Mouse (Mus musculus) cortical plate, adult 2 months (tissue): ENCODE measurements around the gene Cog8. TPM values are rescaled to one million over a fixed set of nuclear protein-coding genes. Genes with fewer than 3 reads are reported as not detected.
A peak's percentile ranks its signal among the peaks of the same experiment; 100 is the strongest.
"Not testable (repeated sequence)": the region's sequence is repeated elsewhere in the genome, so short reads cannot be mapped to it uniquely, and the experiment has no call there.

ENCODE experiments used
- H3K27ac ChIP-seq: fragments of 200-500 bp; 2 replicates; pipeline ENCODE4 v1.5.1; 2012; ENCODE audit warnings: low read length, control low read depth, inconsistent platforms; ENCODE audit not compliant: insufficient read depth
- H3K4me1 ChIP-seq: fragments of 200-500 bp; 2 replicates; pipeline ENCODE4 v1.6.1; 2011; ENCODE audit warnings: low read length; ENCODE audit not compliant: control insufficient read depth, insufficient read depth
- H3K4me3 ChIP-seq: fragments of 200-500 bp; 2 replicates; pipeline ENCODE4 v1.5.1; 2011; ENCODE audit warnings: mild to moderate bottlenecking, low read length, control low read depth; ENCODE audit not compliant: insufficient read depth
- CTCF ChIP-seq: fragments of 200-500 bp; IDR thresholded peaks from 2 replicates; pipeline ENCODE4 v1.5.1; 2011; ENCODE audit warnings: mild to moderate bottlenecking, control low read depth, low read length; ENCODE audit not compliant: insufficient read depth; ENCODE audit errors: extremely low read depth
- POLR2A ChIP-seq: fragments of 200-500 bp; IDR thresholded peaks from 2 replicates; pipeline ENCODE4 v1.6.1; 2011; ENCODE audit warnings: mild to moderate bottlenecking, low read length, control low read depth; ENCODE audit not compliant: insufficient read depth; ENCODE audit errors: extremely low read depth
- polyA plus RNA-seq: library from polyadenylated mRNA; depleted of rRNA; stranded (reverse); fragments of >200 nt; gene quantifications from 2 replicates; pipeline ENCODE4 v1.2.3, GENCODE M21; 2012

The Cog8 gene
- polyA plus RNA-seq, 1 experiment, result 33.0 TPM

DNA sequence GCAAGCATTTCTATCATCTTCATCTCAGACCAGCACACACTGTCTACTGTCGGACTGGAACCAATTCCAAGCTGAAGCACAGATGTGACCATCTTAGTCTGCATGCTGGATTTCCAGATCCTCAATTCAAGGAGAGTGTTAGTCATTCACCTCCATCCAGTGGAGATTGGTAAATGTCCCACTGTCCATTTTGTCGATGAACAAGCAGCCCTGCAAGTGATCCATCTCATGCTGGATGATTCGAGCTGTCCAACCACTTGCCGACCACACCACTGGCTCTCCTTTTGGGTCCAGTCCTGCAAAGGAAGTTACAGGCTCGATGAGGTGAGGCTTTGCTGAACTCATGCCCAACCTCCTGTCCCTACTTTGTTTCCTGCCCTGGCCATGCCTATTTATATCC, 9.5 kb downstream of the Cog8 start:
- no peak overlapping the region; the same call in 1 of the 2 replicates for H3K4me3 ChIP-seq
- no peak overlapping the region for H3K27ac ChIP-seq
- H3K4me1 ChIP-seq, result 0 out of 2 replicates have a peak, but pooled peaks cover 3% of the 10 kb centered on the region
- TF ChIP-seq CTCF (no peak), POLR2A (no peak)

DNA sequence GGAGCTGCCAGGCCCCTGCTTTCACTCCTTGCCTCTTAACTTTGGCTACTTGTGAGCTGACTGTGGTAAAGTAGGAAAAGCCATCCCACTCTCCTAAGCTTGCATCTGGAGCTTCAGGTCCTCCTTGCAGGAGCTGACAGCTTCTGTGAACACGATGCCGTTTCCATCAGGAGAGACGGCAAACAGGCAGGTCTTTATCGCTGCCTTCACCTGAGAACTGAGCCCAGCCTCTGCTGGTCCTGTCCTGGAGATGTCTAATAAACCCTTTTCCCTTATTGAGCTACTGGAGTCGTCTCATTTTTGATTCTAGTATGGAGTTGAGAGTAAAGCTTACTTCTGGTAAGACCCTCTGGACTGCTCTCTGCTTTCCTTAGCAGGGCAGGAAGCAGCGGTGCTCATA, 11.0 kb downstream of the Cog8 start:
- Histone ChIP-seq H3K4me3 (no peak overlapping the region), H3K4me1 (0 out of 2 replicates have a peak, but pooled peaks cover 3% of the 10 kb centered on the region), H3K27ac (no peak overlapping the region)
- no peak for TF ChIP-seq CTCF
- TF ChIP-seq POLR2A, result no peak

- no peaks in the 10 kb centered on the region for H3K4me1 ChIP-seq
- TF ChIP-seq POLR2A (no peak), CTCF (no peak)
- no peak overlapping the region for H3K4me3 ChIP-seq
- H3K27ac ChIP-seq, result no peak overlapping the region
Observed at GRCm38 (mm10) chr8:107040632-107041031, 15.9 kb downstream of the Cog8 start.

GRCm38 (mm10) chr8:107036626-107037025, 19.9 kb downstream of the Cog8 start:
- H3K27ac ChIP-seq, result no peak overlapping the region
- TF ChIP-seq POLR2A, result no peak
- TF ChIP-seq CTCF, result no peak
- H3K4me3 ChIP-seq, result no peak overlapping the region
- H3K4me1 ChIP-seq, result peaks cover 5% of the 10 kb centered on the region

DNA sequence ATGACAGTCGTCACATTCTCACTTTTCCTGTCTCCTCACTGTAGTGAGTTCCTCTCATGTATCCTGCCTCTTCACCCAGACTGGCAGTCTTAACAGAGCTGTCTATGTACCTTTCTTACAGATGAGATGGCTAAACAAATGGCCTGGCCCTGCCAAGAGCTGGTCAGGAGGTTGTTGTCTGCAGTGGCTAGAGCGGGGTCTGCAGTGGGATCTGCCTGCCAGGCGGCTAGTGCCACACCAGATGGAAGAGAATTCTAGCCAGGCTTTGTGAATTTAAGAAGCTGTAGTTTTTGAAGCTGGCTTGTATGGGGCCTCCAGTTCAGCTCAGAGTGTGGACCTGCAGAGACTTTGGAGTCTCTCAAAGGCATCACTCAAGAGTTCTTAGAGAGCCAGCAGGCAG, 20.8 kb downstream of the Cog8 start:
- Histone ChIP-seq H3K27ac (no peak overlapping the region), H3K4me1 (peaks cover 5% of the 10 kb centered on the region), H3K4me3 (no peak overlapping the region)
- TF ChIP-seq POLR2A, result no peak
- TF ChIP-seq CTCF, result no peak

- H3K27ac ChIP-seq, H3K4me3 ChIP-seq, H3K4me1 ChIP-seq: not testable (repeated sequence)
Observed at GRCm38 (mm10) chr8:107033609-107034008, 22.9 kb downstream of the Cog8 start.

DNA sequence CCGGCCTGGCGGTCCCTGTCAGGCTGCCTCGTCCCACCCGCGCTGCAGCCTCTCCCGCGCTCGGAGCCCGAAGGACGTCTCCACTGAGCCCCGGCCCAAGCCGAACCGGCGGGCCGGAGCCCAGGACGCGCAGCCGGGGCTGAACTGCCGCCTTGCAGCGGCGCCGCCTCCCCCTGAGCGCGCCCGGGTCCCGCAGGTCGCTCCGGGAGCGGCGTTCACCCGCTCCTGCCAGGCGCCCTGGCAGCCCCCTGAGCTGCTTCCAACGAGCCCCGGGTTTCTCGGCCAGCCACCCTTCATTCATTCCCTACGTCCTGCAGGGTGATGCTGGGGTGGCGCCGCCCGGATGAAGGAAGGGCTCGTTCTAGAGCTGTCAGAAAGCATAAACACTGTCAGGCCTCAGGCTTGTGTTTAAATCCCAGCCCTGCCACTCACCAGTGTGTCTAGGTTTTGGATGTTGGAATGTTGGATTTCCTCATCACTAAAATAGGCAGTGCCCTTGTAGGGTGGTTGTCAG, 24.9 kb downstream of the Cog8 start:
- peak overlapping the region; percentile 91 for H3K4me3 ChIP-seq
- no peak for TF ChIP-seq POLR2A
- TF ChIP-seq CTCF, result no peak

DNA sequence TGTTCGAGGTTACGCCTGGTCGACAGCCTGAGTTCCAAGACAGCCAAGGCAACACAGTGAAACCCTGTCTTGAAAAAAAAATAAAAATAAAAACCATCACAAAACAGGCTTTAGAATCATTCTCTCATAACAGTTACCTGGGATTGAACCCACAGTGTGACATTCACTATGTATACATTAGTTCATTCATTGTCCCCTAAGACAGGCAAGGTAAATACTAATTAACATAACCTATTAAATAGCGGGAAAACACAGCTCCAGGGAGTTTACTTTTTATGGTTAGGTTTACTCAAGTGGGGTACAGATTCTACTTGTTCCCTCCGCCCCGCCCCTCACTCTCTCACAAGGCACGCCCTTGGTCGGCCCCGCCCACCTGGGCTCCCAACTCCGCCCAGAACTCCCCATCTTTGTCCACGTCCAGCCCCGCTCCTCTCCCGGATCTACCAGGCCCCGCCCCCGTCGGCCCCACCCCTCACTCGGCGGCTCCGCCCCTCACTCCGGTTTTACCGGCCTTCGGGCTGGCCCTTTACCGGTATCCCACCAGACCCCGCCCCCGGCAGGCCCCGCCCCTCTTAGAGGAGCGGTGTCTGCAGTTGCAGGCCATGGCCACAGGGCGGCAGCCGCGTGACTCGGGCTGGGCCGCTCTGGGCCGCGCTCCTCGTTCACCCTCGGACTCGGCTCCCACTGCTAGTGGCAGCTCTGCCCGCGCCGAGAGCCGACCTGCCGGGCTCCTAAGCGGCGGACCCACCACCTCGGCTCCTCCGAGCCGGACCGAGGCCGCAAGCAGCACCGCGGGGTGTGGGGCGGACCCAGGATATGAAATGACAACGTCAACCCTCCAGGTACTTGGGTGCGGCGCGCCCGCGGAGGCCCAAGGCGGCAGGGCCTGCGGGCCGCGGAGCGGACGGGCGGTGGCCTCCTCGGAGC, 25.6 kb downstream of the Cog8 start, which contains the start of gene Vps4a:
Vps4a (plus strand) TSS at position 573 of the 927 bp plus-strand sequence.
- TF ChIP-seq POLR2A (peak; percentile 65; the same call in 1 of the 2 replicates), CTCF (peak; percentile 53)
- Histone ChIP-seq H3K4me1 (peaks cover 5% of the 10 kb centered on the region), H3K4me3 (peak within 1 kb of the TSS; percentile 91), H3K27ac (peak within 1 kb of the TSS; percentile 85)

More for the DNA sequence above, 24.9 kb downstream of the Cog8 start:
- Histone ChIP-seq H3K27ac (peak overlapping the region; percentile 85), H3K4me1 (peaks cover 5% of the 10 kb centered on the region)

- Histone ChIP-seq H3K27ac (no peak overlapping the region), H3K4me1 (peaks cover 5% of the 10 kb centered on the region), H3K4me3 (no peak overlapping the region)
- TF ChIP-seq POLR2A, result no peak
- no peak for TF ChIP-seq CTCF
Observed at GRCm38 (mm10) chr8:107030058-107030457, 26.4 kb downstream of the Cog8 start.

GRCm38 (mm10) chr8:107029310-107029709, 27.2 kb downstream of the Cog8 start:
- TF ChIP-seq CTCF, result no peak
- no peak for TF ChIP-seq POLR2A
- H3K4me3 ChIP-seq, result no peak overlapping the region
- no peak overlapping the region for H3K27ac ChIP-seq
- H3K4me1 ChIP-seq, result peaks cover 5% of the 10 kb centered on the region
